Mouse (Mus musculus) limb, embryonic 13.5 days (tissue): ENCODE results near the gene Alg5. TPM values are rescaled to one million over a fixed set of nuclear protein-coding genes. Genes with fewer than 3 reads are reported as not detected.

Experiments used
- polyA plus RNA-seq: library from polyadenylated mRNA; unstranded; fragments of >200 nt; fragmentation: Nextera tagmentation; extraction: Ambion mirVana; gene quantifications from 2 replicates; pipeline ENCODE4 v1.2.1, GENCODE M21; 2015

Alg5 gene
- polyA plus RNA-seq, 1 experiment from 2014 or later: 49.3 TPM

Other genes with a start within 250 kb of the Alg5 start
- gene Supt20, start 42.7 kb upstream of the Alg5 start, polyA plus RNA-seq: 123 and 124 TPM in 2 replicates
- 1.1 and 1.3 TPM in 2 replicates for gene Gm21958, start 21.2 kb upstream of the Alg5 start, polyA plus RNA-seq
- 122 and 137 TPM in 2 replicates for gene Exosc8, start 146 bp upstream of the Alg5 start, polyA plus RNA-seq
- 1.4 and 1.7 TPM in 2 replicates for gene Smad9, start 20.0 kb downstream of the Alg5 start, polyA plus RNA-seq
- gene Rfxap, start 72.3 kb downstream of the Alg5 start, polyA plus RNA-seq: 34.8 and 36.8 TPM in 2 replicates
- 0.13 and 0.23 TPM in 2 replicates for gene Sertm1, start 180.3 kb downstream of the Alg5 start, polyA plus RNA-seq